21 mouse cellular contexts compared by ENCODE assay signal in genomic region chr8:122571750-122572267, GRCm38 (mm10). TPM values are rescaled to one million over a fixed set of nuclear protein-coding genes. Genes with fewer than 3 reads are reported as not detected.
DNase-seq lines count a peak whose midpoint lies in the region; ATAC-seq and TF ChIP-seq lines count a peak whose summit lies in the region.
"Had no signal": no experiment of that assay in that cellular context is flagged by ENCODE, and none has a peak within 500 bp of the region (broad histone marks: within the 10 kb centered on the region; RNA-seq: fewer than 3 reads in every experiment).

No protein-coding gene starts in this region.

- no peak for TF ChIP-seq CTCF in G1E (IDR thresholded peaks at IDR 0.05; ENCODE audit: low read depth, low read length)

- no peak for ATAC-seq in limb, embryonic 12.5 days (ENCODE audit: insufficient number of reproducible peaks, insufficient read depth, low FRiP score, low TSS enrichment, low read depth)
- ATAC-seq in G1E (ENCODE audit: extremely low read depth, insufficient number of reproducible peaks, low FRiP score, poor library complexity, severe bottlenecking), result no peak
- ATAC-seq: forebrain, embryonic 16.5 days; Patski had no signal

- no peak overlapping the region for H3K4me2 ChIP-seq in limb, embryonic 12.5 days
- H3K4me2 ChIP-seq: embryonic facial prominence, embryonic 12.5 days; forebrain, embryonic 12.5 days; heart, embryonic 11.5 days; heart, embryonic 15.5 days; hindbrain, embryonic 14.5 days had no signal

- 0 out of 2 replicates have a peak overlapping the region, but pooled peaks have one; percentile 18 for H3K9ac ChIP-seq in limb, embryonic 12.5 days (replicated peaks)
- H3K9ac ChIP-seq: embryonic facial prominence, embryonic 12.5 days; forebrain, embryonic 12.5 days; heart, embryonic 15.5 days; hindbrain, embryonic 14.5 days had no signal

- no peak overlapping the region for H3K4me3 ChIP-seq in limb, embryonic 12.5 days (replicated peaks)
- H3K4me3 ChIP-seq in limb, embryonic 10.5 days, result no peak overlapping the region
- peak overlapping the region; percentile 34; the same call in 1 of the 2 replicates for H3K4me3 ChIP-seq in G1E (ENCODE audit: low read depth, low read length)
- H3K4me3 ChIP-seq: embryonic facial prominence, embryonic 12.5 days; forebrain, embryonic 12.5 days; heart, adult 2 months; heart, embryonic 15.5 days; hindbrain, embryonic 10.5 days had no signal

- peaks cover 63% of the 10 kb centered on the region for H3K36me3 ChIP-seq in limb, embryonic 12.5 days
- H3K36me3 ChIP-seq in limb, embryonic 10.5 days, result peaks cover 67% of the 10 kb centered on the region
- H3K36me3 ChIP-seq in G1E (replicated peaks), result peaks cover 70% of the 10 kb centered on the region

- peaks cover 43% of the 10 kb centered on the region for H3K4me1 ChIP-seq in limb, embryonic 12.5 days (replicated peaks)
- peaks cover 67% of the 10 kb centered on the region for H3K4me1 ChIP-seq in limb, embryonic 10.5 days
- H3K4me1 ChIP-seq in G1E (ENCODE audit: insufficient read depth, low read depth, low read length), result peaks cover 89% of the 10 kb centered on the region

- no peak overlapping the region for H3K27ac ChIP-seq in limb, embryonic 12.5 days
- H3K27ac ChIP-seq in limb, embryonic 10.5 days, result no peak overlapping the region
- H3K27ac ChIP-seq: embryonic facial prominence, embryonic 12.5 days; forebrain, embryonic 12.5 days; heart, adult 2 months; heart, embryonic 15.5 days; hindbrain, embryonic 10.5 days; hindbrain, embryonic 14.5 days had no signal

- no peaks in the 10 kb centered on the region for H3K9me3 ChIP-seq in limb, embryonic 12.5 days
- no peaks in the 10 kb centered on the region for H3K9me3 ChIP-seq in limb, embryonic 10.5 days (replicated peaks)
- H3K9me3 ChIP-seq in G1E (replicated peaks), result no peaks in the 10 kb centered on the region
- H3K9me3 ChIP-seq: embryonic facial prominence, embryonic 12.5 days; forebrain, embryonic 12.5 days; heart, embryonic 15.5 days; hindbrain, embryonic 10.5 days had no signal

- H3K27me3 ChIP-seq in limb, embryonic 12.5 days, result no peaks in the 10 kb centered on the region
- no peaks in the 10 kb centered on the region for H3K27me3 ChIP-seq in limb, embryonic 10.5 days (ENCODE audit: low read depth, poor library complexity, severe bottlenecking)
- no peaks in the 10 kb centered on the region; the same call in 1 of the 2 replicates for H3K27me3 ChIP-seq in G1E (ENCODE audit: insufficient read depth, low read length)
- H3K27me3 ChIP-seq: embryonic facial prominence, embryonic 12.5 days; forebrain, embryonic 12.5 days; heart, embryonic 15.5 days; Patski had no signal

- DNase-seq in cerebellum, postnatal 14 days, result peak; percentile 41 to 60
- DNase-seq in cerebellum, adult 18-20 months, result no peak
- no peak for DNase-seq in limb, embryonic 10.5 days (ENCODE audit: low spot score)
- DNase-seq in G1E (ENCODE audit: low spot score) (no peak), ZHBTc4 (ENCODE audit: low read depth, low spot score) (peak; percentile 26)
- DNase-seq in spleen, postnatal 36 days (ENCODE audit: low spot score in 2 of 2), result no peak
- no peak for DNase-seq in testis, postnatal 14 days (ENCODE audit: low spot score)
- DNase-seq: adrenal gland, adult 2 months; adrenal gland, postnatal 25 days; gastrocnemius, postnatal 10 days; heart, adult 2 months; kidney, adult 11 months had no signal

- 94% methylated on average over 17 of the region's 17 CpGs for WGBS in limb, embryonic 12.5 days
- WGBS in limb, embryonic 10.5 days, result 97% methylated on average over 17 of the region's 17 CpGs

RNA-seq across cellular contexts. Expression of gene Cdt1, which starts 4.0 kb away (rescaled TPM):
- polyA plus RNA-seq in limb, embryonic 12.5 days (2016; fragmentation: Nextera tagmentation; extraction: Ambion mirVana), result 52.3 and 52.7 TPM in 2 replicates
- 68.9 and 75.6 TPM in 2 replicates for polyA plus RNA-seq in limb, embryonic 10.5 days (2016; fragmentation: Nextera tagmentation; extraction: Ambion mirVana)
- total RNA-seq in G1E (2014; fragmentation: Nextera tagmentation) (70.8 and 71.7 TPM in 2 replicates), G1E (2017) (46.9 and 49.9 TPM in 2 replicates)
- polyA plus RNA-seq in G1E (2012), result 375 and 441 TPM in 2 replicates

RNA-seq across cellular contexts. Expression of gene Aprt, which starts 4.9 kb away (rescaled TPM):
- polyA plus RNA-seq in limb, embryonic 12.5 days (2016; fragmentation: Nextera tagmentation; extraction: Ambion mirVana), result 299 and 305 TPM in 2 replicates
- polyA plus RNA-seq in limb, embryonic 10.5 days (2016; fragmentation: Nextera tagmentation; extraction: Ambion mirVana), result 285 and 308 TPM in 2 replicates
- 110 and 112 TPM in 2 replicates for total RNA-seq in G1E (2014; fragmentation: Nextera tagmentation)
- 100.0 and 146 TPM in 2 replicates for total RNA-seq in G1E (2017)
- 207 and 389 TPM in 2 replicates for polyA plus RNA-seq in G1E (2012)

RNA-seq across cellular contexts. Expression of gene Piezo1, which starts 20.7 kb away (rescaled TPM):
- 11.9 and 13.9 TPM in 2 replicates for polyA plus RNA-seq in limb, embryonic 12.5 days (2016; fragmentation: Nextera tagmentation; extraction: Ambion mirVana)
- 10.7 and 11.8 TPM in 2 replicates for polyA plus RNA-seq in limb, embryonic 10.5 days (2016; fragmentation: Nextera tagmentation; extraction: Ambion mirVana)
- total RNA-seq in G1E (2014; fragmentation: Nextera tagmentation) (77.0 and 95.3 TPM in 2 replicates), G1E (2017) (24.9 and 26.0 TPM in 2 replicates)
- 69.6 and 79.4 TPM in 2 replicates for polyA plus RNA-seq in G1E (2012)

RNA-seq across cellular contexts. Expression of gene Galns, which starts 39.5 kb away (rescaled TPM):
- polyA plus RNA-seq in limb, embryonic 12.5 days (2016; fragmentation: Nextera tagmentation; extraction: Ambion mirVana), result 5.9 and 8.4 TPM in 2 replicates
- polyA plus RNA-seq in limb, embryonic 10.5 days (2016; fragmentation: Nextera tagmentation; extraction: Ambion mirVana), result 4.0 and 5.7 TPM in 2 replicates
- total RNA-seq in G1E (2014; fragmentation: Nextera tagmentation) (5.0 and 6.0 TPM in 2 replicates), G1E (2017) (7.6 and 7.9 TPM in 2 replicates)
- polyA plus RNA-seq in G1E (2012), result 2.9 and 3.0 TPM in 2 replicates

RNA-seq across cellular contexts. Expression of gene Trappc2l, which starts 39.6 kb away (rescaled TPM):
- 39.0 and 48.0 TPM in 2 replicates for polyA plus RNA-seq in limb, embryonic 12.5 days (2016; fragmentation: Nextera tagmentation; extraction: Ambion mirVana)
- polyA plus RNA-seq in limb, embryonic 10.5 days (2016; fragmentation: Nextera tagmentation; extraction: Ambion mirVana), result 49.4 and 51.5 TPM in 2 replicates
- total RNA-seq in G1E (2014; fragmentation: Nextera tagmentation) (19.5 and 31.8 TPM in 2 replicates), G1E (2017) (32.2 and 40.4 TPM in 2 replicates)
- polyA plus RNA-seq in G1E (2012), result 0.43 and 0.75 TPM in 2 replicates

Comparison
In these comparisons a context has a peak if more than half of its experiments do, and no peak if none do; other contexts are left out.
1. DNase-seq: peak in cerebellum, postnatal 14 days (2 of 2) and ZHBTc4 (single experiment); none in cerebellum, adult 18-20 months (0 of 2), limb, embryonic 10.5 days (single experiment), G1E (single experiment), spleen, postnatal 36 days (0 of 2) and testis, postnatal 14 days (single experiment).